Mouse (Mus musculus): ENCODE data around the gene Tmem25. TPM values are rescaled to one million over a fixed set of nuclear protein-coding genes. Genes with fewer than 3 reads are reported as not detected.

Gene Tmem25
- polyA plus RNA-seq, 1 experiment from 2014 or later = 5.9 TPM

DNA sequence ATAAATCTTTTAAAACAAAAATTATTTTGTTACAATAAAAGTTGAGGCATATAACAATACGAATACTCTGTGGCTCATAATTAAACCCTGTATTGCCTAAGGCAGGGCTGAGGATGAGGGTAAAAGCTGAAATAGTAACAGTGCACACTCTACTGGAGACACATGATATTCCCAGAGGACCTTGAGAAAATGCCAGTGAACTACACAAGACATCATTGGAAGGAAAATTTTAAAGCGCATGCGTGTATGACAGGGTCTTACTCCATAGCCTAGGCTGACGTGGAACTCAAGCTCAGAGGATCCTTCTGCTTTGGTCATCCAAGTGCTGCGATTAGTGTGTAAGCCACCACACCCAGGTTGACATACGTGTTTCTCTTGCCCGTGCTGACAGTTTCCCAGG, 50.6 kb downstream of the Tmem25 start:
- H3K27me3 ChIP-seq (replicated peaks; ENCODE audit: control insufficient read depth, insufficient read depth, low read length) = no peaks in the 10 kb centered on the region
- no peak overlapping the region for H3K9ac ChIP-seq (ENCODE audit: low read depth, low read length)
- 0 out of 2 replicates have a peak, but pooled peaks cover 2% of the 10 kb centered on the region for H3K4me1 ChIP-seq (ENCODE audit: control insufficient read depth, insufficient read depth, low read length)
- ATAC-seq = no peak
- H3K27ac ChIP-seq (ENCODE audit: low read length) = no peak overlapping the region
- H3K9me3 ChIP-seq (ENCODE audit: control insufficient read depth, low read length) = no peaks in the 10 kb centered on the region
- no peak overlapping the region for H3K4me2 ChIP-seq (ENCODE audit: low read depth, low read length)
- peaks cover 18% of the 10 kb centered on the region for H3K36me3 ChIP-seq (ENCODE audit: control insufficient read depth, insufficient read depth, low read length)
- WGBS = 92% methylated on average over 7 of the region's 7 CpGs
- H3K4me3 ChIP-seq (ENCODE audit: low read length) = no peak overlapping the region

DNA sequence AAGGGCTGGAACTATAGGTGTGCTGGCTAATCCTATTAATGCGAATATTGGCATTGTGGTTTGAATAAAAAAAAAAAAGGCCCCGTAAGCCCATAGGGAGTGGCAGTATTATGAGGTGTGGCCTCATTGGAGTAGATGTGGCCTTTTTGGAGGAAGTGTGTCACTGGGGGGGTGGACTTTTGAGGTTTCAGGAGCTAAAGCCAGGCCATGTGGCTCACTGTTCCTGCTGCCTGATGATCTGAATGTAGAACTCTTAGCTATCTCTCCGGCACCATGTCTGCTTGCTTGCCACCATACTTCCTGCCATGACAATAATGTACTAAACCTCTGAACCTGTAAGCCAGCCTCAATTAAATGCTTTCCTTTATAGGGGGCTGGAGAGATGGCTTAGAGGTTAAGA, 51.8 kb downstream of the Tmem25 start:
- peaks cover 16% of the 10 kb centered on the region for H3K36me3 ChIP-seq (ENCODE audit: control insufficient read depth, insufficient read depth, low read length)
- no peak overlapping the region for H3K27ac ChIP-seq (ENCODE audit: low read length)
- no peak for ATAC-seq
- no peak overlapping the region for H3K4me3 ChIP-seq (ENCODE audit: low read length)
- 0 out of 2 replicates have a peak, but pooled peaks cover 2% of the 10 kb centered on the region for H3K4me1 ChIP-seq (ENCODE audit: control insufficient read depth, insufficient read depth, low read length)
- H3K9me3 ChIP-seq (ENCODE audit: control insufficient read depth, low read length) = no peaks in the 10 kb centered on the region
- H3K9ac ChIP-seq (ENCODE audit: low read depth, low read length) = no peak overlapping the region
- H3K27me3 ChIP-seq (replicated peaks; ENCODE audit: control insufficient read depth, insufficient read depth, low read length) = no peaks in the 10 kb centered on the region
- WGBS = 95% methylated on average over 3 of the region's 3 CpGs
- no peak overlapping the region for H3K4me2 ChIP-seq (ENCODE audit: low read depth, low read length)

DNA sequence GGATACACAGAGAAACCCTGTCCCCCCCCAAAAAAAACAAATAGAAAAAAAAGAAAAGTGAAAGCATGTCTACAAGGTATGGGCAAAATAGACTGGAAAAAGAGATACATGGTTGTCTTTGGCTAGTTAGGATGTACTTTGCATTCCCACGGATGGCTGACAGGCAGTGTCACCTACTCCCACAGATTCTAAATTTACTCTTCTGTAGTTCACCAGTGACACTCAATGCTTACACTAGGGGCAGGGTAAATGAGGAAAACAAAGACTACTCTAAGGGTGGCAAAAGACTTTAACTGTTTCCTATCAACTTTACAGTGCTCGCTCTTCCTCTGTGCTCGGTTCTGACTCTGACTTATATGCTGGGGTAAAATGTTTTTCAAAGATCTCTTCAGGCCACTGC, 52.4 kb downstream of the Tmem25 start:
- H3K27me3 ChIP-seq (replicated peaks; ENCODE audit: control insufficient read depth, insufficient read depth, low read length) = no peaks in the 10 kb centered on the region
- H3K36me3 ChIP-seq (ENCODE audit: control insufficient read depth, insufficient read depth, low read length) = peaks cover 14% of the 10 kb centered on the region
- no peak for ATAC-seq
- no peak overlapping the region for H3K9ac ChIP-seq (ENCODE audit: low read depth, low read length)
- WGBS = 91% methylated on average over 3 of the region's 3 CpGs
- H3K4me2 ChIP-seq (ENCODE audit: low read depth, low read length) = no peak overlapping the region
- no peaks in the 10 kb centered on the region for H3K9me3 ChIP-seq (ENCODE audit: control insufficient read depth, low read length)
- H3K27ac ChIP-seq (ENCODE audit: low read length) = no peak overlapping the region
- no peak overlapping the region for H3K4me3 ChIP-seq (ENCODE audit: low read length)
- H3K4me1 ChIP-seq (ENCODE audit: control insufficient read depth, insufficient read depth, low read length) = 0 out of 2 replicates have a peak, but pooled peaks cover 2% of the 10 kb centered on the region

DNA sequence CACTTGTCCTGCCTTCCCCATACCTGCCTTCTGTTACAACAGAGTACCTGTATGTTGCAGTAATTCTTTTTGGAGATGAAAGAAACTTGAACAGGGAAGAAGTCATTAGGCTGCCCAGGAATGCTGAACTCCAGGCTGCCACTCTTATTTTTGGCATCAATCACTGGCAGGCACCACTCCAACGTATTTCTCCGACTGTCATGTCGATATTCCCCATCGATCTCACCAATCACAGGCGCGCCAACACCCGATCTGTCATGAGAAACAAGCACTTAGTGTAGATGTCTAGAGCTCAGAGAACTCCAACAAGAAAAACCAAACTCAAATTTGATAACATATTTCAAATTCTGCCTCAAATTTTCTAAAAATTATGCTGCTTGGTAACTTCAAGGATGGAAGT, 53.7 kb downstream of the Tmem25 start:
- H3K4me3 ChIP-seq (ENCODE audit: low read length) = no peak overlapping the region
- no peaks in the 10 kb centered on the region for H3K27me3 ChIP-seq (replicated peaks; ENCODE audit: control insufficient read depth, insufficient read depth, low read length)
- no peak overlapping the region for H3K27ac ChIP-seq (ENCODE audit: low read length)
- no peak overlapping the region for H3K9ac ChIP-seq (ENCODE audit: low read depth, low read length)
- WGBS = 91% methylated on average over 7 of the region's 7 CpGs
- no peak for ATAC-seq
- H3K9me3 ChIP-seq (ENCODE audit: control insufficient read depth, low read length) = no peaks in the 10 kb centered on the region
- no peak overlapping the region for H3K4me2 ChIP-seq (ENCODE audit: low read depth, low read length)
- peaks cover 14% of the 10 kb centered on the region for H3K36me3 ChIP-seq (ENCODE audit: control insufficient read depth, insufficient read depth, low read length)
- 0 out of 2 replicates have a peak, but pooled peaks cover 2% of the 10 kb centered on the region for H3K4me1 ChIP-seq (ENCODE audit: control insufficient read depth, insufficient read depth, low read length)

Other genes with a start within 250 kb of the Tmem25 start
- gene Cxcr5, start 237.4 kb downstream of the Tmem25 start, polyA plus RNA-seq (2015; fragmentation: Nextera tagmentation; extraction: Ambion mirVana) = 1.1 TPM in 2 replicates
- gene Ddx6, start 194.4 kb downstream of the Tmem25 start, polyA plus RNA-seq (2015; fragmentation: Nextera tagmentation; extraction: Ambion mirVana) = 8.1 and 9.8 TPM in 2 replicates
- gene Treh, start 126.1 kb downstream of the Tmem25 start, polyA plus RNA-seq (2015; fragmentation: Nextera tagmentation; extraction: Ambion mirVana) = 0.09 and 0.16 TPM in 2 replicates
- gene Phldb1, start 64.1 kb downstream of the Tmem25 start, polyA plus RNA-seq (2015; fragmentation: Nextera tagmentation; extraction: Ambion mirVana) = 12.9 and 14.4 TPM in 2 replicates
- gene Arcn1, start 31.5 kb downstream of the Tmem25 start, polyA plus RNA-seq (2015; fragmentation: Nextera tagmentation; extraction: Ambion mirVana) = 187 and 196 TPM in 2 replicates
- gene Ift46, start 31.4 kb downstream of the Tmem25 start, polyA plus RNA-seq (2015; fragmentation: Nextera tagmentation; extraction: Ambion mirVana) = 68.1 and 71.4 TPM in 2 replicates
- gene Ttc36, start 3.8 kb upstream of the Tmem25 start, polyA plus RNA-seq (2015; fragmentation: Nextera tagmentation; extraction: Ambion mirVana) = 3.5 and 5.8 TPM in 2 replicates
- gene Kmt2a, start 82.0 kb upstream of the Tmem25 start, polyA plus RNA-seq (2015; fragmentation: Nextera tagmentation; extraction: Ambion mirVana) = 5.3 and 7.7 TPM in 2 replicates
- gene Atp5l, start 121.4 kb upstream of the Tmem25 start, polyA plus RNA-seq (2015; fragmentation: Nextera tagmentation; extraction: Ambion mirVana) = 937 and 949 TPM in 2 replicates
- gene Ube4a, start 166.3 kb upstream of the Tmem25 start, polyA plus RNA-seq (2015; fragmentation: Nextera tagmentation; extraction: Ambion mirVana) = 23.0 and 23.9 TPM in 2 replicates
- gene Cd3g, start 181.1 kb upstream of the Tmem25 start, polyA plus RNA-seq (2015; fragmentation: Nextera tagmentation; extraction: Ambion mirVana) = 1.1 and 1.2 TPM in 2 replicates
- not detected in 2 replicates for gene Cd3d, start 182.5 kb upstream of the Tmem25 start, polyA plus RNA-seq (2015; fragmentation: Nextera tagmentation; extraction: Ambion mirVana)
- 0.71 and 1.1 TPM in 2 replicates for gene Cd3e, start 210.3 kb upstream of the Tmem25 start, polyA plus RNA-seq (2015; fragmentation: Nextera tagmentation; extraction: Ambion mirVana)
- 25.7 and 29.1 TPM in 2 replicates for gene Mpzl2, start 240.5 kb upstream of the Tmem25 start, polyA plus RNA-seq (2015; fragmentation: Nextera tagmentation; extraction: Ambion mirVana)